Mouse (Mus musculus): ENCODE measurements around the gene Cfap126.

DNA sequence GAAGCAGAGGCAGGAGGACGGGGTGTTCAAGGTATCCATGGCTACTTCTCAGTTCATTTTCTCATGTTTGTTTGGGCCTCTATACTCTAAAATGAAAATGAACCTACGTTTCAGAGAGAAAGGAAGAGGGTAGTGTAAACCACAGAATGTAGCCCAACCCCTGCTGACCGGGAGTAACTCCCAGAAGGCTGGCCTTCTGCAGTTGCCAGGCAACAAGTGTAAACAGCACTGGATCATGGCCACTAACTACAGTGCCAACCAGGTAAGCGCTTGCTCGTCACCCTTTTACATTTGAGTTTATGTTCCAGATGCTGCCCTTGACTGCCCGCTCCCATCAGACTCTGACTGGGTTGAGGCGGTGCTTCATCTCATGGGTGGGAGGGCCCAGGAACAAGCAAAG, 9.2 kb downstream of the Cfap126 start:
- TF ChIP-seq POLR2A (IDR thresholded peaks at IDR 0.05; ENCODE audit: extremely low read depth, insufficient read depth, low read length) (no peak), CTCF (IDR thresholded peaks at IDR 0.05; ENCODE audit: extremely low read depth, insufficient read depth, low read length) (no peak)
